Mouse (Mus musculus) kidney, postnatal 14 days (tissue): ENCODE results near the gene Xxylt1.

Experiments used
- DNase-seq: peaks from one replicate; pipeline ENCODE4 v3.0.0; 2022; ENCODE audit warnings: mixed read lengths

The Xxylt1 gene

GRCm38 (mm10) chr16:30984826-30985545 lies 96.2 kb downstream of the Xxylt1 start:
- no peak for DNase-seq

GRCm38 (mm10) chr16:30984101-30984500 lies 97.1 kb downstream of the Xxylt1 start:
- DNase-seq = no peak

- DNase-seq = no peak
These were observed 97.5 kb downstream of the Xxylt1 start for GRCm38 (mm10) chr16:30983699-30984098.

- DNase-seq = no peak
These were observed 98.0 kb downstream of the Xxylt1 start for GRCm38 (mm10) chr16:30983281-30983680.

- peak; percentile 60 for DNase-seq
These were observed 99.9 kb downstream of the Xxylt1 start for GRCm38 (mm10) chr16:30981345-30981744.

- DNase-seq = no peak
These were observed 101.3 kb downstream of the Xxylt1 start for GRCm38 (mm10) chr16:30979905-30980304.

GRCm38 (mm10) chr16:30977728-30978127 lies 103.5 kb downstream of the Xxylt1 start:
- DNase-seq = no peak

GRCm38 (mm10) chr16:30977186-30977585 lies 104.0 kb downstream of the Xxylt1 start:
- DNase-seq = peak; percentile 97

- DNase-seq = no peak
These were observed 106.7 kb downstream of the Xxylt1 start for GRCm38 (mm10) chr16:30974549-30974948.

- DNase-seq = peak; percentile 90
These were observed 107.8 kb downstream of the Xxylt1 start for GRCm38 (mm10) chr16:30973416-30973815.

GRCm38 (mm10) chr16:30971950-30972541 lies 109.2 kb downstream of the Xxylt1 start:
- peak; percentile 73 for DNase-seq

GRCm38 (mm10) chr16:30969266-30970064 lies 111.8 kb downstream of the Xxylt1 start:
- DNase-seq = peak; percentile 78

GRCm38 (mm10) chr16:30968402-30969151 lies 112.7 kb downstream of the Xxylt1 start:
- DNase-seq = no peak

- DNase-seq = no peak
These were observed 114.5 kb downstream of the Xxylt1 start for GRCm38 (mm10) chr16:30966684-30967083.

- peak; percentile 83 for DNase-seq
These were observed 116.3 kb downstream of the Xxylt1 start for GRCm38 (mm10) chr16:30964891-30965290.

GRCm38 (mm10) chr16:30964411-30964810 lies 116.8 kb downstream of the Xxylt1 start:
- no peak for DNase-seq

- DNase-seq = no peak
These were observed 118.7 kb downstream of the Xxylt1 start for GRCm38 (mm10) chr16:30962515-30962914.

GRCm38 (mm10) chr16:30961176-30961575 lies 120.1 kb downstream of the Xxylt1 start:
- no peak for DNase-seq

- no peak for DNase-seq
These were observed 121.0 kb downstream of the Xxylt1 start for GRCm38 (mm10) chr16:30960266-30960665.

GRCm38 (mm10) chr16:30959692-30960091 lies 121.5 kb downstream of the Xxylt1 start:
- peak; percentile 65 for DNase-seq

GRCm38 (mm10) chr16:30956141-30956540 lies 125.1 kb downstream of the Xxylt1 start:
- no peak for DNase-seq

GRCm38 (mm10) chr16:30948636-30949035 lies 132.6 kb downstream of the Xxylt1 start:
- DNase-seq = no peak

- no peak for DNase-seq
These were observed 133.0 kb downstream of the Xxylt1 start for GRCm38 (mm10) chr16:30948216-30948615.
